Mouse (Mus musculus): ENCODE results near the gene Agmo.

Agmo gene

DNA sequence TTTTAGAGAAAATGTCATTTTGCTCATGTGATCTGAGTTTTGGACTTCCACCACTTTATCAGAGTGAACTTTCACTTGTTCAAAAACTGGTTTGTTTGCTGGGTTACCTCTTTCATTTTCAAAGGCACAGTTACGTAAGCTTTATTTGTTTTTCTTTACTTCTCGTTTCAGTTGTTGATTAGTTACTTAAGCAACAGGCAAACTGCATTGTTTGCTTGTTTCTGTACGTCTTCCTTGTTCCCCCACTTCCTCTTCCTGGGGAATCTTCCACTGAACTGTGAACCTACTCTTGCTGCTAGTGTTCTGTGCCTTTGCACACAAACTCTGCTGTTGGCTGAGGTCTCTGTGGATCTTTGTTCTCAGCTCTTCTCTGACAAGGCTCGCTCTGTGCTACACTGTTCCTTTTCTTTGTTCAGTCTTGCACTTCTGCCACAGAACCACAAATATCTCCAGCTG is at the start of gene Agmo:
Agmo (plus strand) TSS at position 76 of the 456 bp plus-strand sequence.
- DNase-seq (ENCODE audit: low read depth, low spot score): no peak

DNA sequence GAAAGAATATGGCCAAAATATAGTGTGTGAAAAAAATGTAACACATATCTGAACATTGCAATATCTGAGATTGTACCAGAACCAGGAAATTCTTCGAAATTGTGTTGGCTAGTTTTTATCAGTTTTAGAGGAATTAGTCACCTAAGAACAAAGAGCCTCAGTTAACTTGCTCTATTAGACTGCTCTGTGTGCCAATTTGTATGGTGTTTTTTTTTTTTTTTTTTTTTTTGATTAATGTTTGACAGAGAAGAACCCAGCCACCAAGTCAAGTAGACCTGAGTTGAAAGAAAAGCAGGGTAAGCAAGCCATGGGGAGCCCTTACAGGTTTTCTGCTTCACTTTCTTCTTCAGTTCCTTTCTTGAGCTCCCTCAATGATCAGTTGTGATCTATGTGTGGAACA is 10.3 kb upstream of the Agmo start:
- DNase-seq (ENCODE audit: low read depth, low spot score): no peak

DNA sequence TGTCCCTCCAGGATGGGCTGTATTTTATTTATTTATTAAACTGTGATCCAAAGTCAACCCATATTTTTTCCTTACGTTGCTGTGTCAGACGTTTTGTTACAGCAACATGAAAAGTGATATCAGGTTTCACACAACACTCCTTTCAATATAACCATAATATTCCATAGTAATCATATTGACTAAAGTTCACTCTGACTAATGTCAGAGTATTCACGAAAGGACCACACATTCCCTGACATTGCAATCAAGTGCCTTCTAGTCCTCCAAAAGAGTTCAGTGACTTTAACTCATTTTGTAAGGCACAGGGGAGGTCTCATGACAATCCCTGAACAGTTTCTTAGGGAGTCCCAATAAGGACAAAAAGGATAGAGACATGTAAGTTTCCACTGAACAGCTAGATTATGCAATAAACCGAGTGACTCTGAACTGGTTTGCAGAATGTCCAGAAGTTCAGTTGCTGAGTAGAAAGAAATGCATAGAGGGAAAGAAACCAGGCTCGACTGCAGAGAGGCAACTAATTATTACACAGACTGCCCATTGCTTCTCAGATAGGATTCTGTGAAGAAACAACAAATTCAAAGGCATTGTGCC is 371 bp upstream of the Agmo start:
- no peak for DNase-seq (ENCODE audit: low read depth, low spot score)

DNA sequence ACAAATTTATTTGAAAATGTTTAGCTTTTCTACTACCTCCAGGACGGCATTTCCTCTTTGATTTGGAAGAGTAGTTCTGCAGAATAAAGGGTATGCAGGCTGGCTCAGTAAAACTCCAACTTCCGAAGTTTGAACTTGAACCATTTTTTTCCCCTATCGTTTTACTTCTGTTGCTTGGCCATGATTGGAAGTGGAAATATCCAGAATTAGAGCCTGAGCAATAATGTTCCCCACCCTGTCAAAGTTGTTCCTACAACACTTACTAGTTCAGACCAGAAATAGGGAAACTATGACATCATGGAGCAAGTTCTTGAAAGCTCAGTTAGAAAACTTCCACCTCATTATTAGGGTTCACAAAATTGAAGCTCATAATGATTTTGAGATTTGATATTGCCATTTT is 1.0 kb downstream of the Agmo start:
- no peak for DNase-seq (ENCODE audit: low read depth, low spot score)

DNA sequence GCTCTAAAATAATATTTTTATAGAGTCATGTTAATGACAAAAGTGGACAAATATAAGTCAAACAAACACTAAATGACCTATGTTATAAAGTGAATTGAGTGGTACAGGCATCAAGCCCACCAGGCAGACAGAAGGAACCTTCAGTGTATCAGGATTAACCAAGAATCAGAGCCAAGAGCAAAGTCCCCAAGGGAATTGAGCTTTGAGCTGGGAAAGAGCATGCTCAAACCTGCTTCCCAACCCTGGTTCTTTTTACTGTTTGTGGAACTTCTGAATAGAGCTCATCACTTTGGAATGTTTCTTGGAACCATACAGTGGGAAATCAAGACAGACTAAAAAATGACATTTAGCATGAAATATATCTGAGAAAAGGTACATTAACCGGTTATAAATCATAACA is 3.4 kb downstream of the Agmo start:
- DNase-seq (ENCODE audit: low read depth, low spot score): no peak

DNA sequence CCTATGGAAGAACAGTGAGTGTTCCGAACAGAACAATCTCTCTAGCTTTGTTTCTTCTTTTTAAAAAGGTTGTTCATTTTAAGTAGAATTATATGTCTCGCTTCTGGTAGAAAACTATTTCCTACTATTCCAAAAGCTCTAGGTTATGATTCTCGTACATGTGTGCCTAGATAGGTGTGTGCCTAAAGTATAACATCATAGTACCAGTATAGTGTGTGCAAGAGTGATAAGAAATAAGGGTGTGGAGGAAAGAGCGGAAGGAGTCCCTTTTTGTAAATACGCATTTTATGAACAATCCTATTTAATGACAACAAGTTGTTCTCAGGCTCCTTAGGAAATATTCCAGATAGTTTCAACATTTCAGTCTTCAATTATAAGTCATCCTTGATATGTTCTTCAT is 10.2 kb downstream of the Agmo start:
- DNase-seq (ENCODE audit: low read depth, low spot score): no peak

DNA sequence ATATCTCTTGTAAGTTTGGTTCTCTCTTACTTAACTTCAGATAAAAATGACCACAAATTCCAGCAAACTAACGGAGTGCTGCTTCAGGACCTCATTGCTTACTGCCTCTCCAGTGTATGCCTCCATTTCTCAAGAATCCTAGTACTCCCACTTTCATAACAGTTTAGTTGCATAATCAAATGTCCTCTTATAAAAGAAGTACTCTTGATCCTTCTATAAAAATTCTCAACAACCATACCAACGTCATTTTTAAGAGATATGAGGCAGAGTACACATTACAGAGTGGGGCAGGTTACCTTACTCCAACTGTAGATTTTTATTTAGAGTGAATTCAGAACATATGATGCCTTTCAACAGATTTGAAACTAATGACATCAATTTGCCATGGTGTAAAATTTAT is 15.7 kb downstream of the Agmo start:
- DNase-seq (ENCODE audit: low read depth, low spot score): no peak

DNA sequence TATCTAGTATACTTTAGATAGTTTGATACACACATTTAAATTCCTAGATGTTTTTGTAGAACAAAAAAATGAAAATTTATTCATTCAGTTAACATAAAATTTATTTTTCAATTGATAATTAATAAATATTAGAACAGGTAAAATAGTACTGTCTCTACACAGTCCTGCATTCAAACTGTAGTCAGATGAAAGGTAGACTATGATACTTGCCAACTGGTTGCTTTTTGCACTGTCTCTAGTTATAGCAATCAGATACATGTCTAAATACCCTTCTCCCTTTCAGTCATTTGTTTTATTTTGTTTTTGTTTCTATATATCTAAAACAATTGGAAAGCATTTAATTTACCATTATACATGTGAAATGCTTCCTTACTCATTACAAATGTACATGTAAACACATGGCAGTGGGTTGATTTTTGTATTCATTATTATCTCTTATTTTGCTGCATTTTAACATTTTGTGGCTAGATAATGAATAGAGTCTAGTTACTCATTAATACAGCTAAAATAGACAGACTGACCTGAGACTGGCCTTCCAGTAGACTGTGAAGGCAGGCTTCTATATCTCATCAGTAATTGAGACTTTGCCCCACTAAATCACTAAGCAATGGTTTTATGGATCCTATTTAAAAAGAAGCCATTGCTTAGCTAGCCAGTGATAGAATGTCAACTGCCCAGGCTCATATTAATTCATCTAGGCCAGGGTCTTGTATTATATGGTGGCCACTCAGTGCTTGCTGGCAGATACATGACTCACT is 18.5 kb downstream of the Agmo start:
- DNase-seq (ENCODE audit: low read depth, low spot score): no peak

DNA sequence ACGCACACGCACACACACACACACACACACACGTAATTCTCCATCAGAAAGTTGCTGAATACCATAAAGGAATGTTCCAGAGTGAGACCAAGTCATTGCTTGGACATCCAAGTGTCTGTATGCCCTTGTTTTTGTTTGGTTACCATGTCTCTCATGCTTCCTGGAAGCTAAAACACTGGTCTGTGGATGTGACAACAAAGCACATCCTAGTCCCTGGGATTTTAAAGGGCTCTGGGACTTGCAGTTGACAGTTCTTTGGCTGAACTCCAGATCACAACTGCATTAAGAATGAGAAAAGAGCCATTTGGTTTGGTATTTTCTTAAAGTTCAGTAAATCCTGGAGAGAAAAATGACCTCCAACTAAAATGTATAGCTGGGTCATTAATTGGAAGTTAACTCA is 22.2 kb downstream of the Agmo start:
- no peak for DNase-seq (ENCODE audit: low read depth, low spot score)

DNA sequence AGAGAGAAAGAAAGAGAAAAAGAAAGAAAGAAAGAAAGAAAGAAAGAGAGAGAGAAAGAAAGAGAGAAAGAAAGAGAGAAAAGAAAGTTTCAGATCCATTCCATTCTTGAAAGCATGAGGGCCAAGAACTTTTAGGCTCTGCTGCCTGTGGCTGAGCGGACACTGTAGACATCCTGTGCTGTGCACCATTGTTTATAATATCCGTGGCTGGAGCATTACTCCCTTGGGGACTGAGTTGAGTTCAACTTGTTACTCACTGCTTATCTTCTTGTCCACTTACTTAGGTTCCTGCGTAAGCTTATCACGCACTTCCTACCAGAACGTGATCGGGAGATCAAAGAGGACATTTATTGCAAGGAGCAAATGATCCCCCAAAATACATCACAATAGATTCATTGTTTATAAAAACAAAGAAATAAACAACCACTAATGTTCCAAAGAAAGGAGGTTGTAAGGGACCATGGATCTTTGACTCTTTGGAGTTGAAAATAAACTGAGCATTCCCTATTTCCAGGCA is 27.3 kb downstream of the Agmo start:
- DNase-seq (ENCODE audit: low read depth, low spot score): no peak

DNA sequence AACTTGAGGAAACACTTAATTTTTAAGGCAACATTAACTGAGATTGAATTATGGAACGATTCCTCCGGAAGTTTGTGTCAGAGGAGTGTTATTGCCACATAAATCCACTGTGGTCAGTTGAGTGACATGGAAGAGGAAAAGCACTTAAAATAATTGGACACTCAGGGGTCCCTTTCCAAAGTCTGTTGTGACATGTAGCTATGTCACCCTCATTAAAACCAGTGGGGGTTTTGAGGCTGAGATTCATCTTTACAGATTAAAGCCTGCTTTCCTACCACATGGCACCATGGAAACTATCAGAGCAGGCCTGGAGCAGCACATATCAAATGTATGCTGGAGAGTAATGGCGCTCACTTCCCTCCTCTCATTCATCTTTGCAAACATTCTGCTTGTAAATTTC is 31.2 kb downstream of the Agmo start:
- DNase-seq (ENCODE audit: low read depth, low spot score): no peak

DNA sequence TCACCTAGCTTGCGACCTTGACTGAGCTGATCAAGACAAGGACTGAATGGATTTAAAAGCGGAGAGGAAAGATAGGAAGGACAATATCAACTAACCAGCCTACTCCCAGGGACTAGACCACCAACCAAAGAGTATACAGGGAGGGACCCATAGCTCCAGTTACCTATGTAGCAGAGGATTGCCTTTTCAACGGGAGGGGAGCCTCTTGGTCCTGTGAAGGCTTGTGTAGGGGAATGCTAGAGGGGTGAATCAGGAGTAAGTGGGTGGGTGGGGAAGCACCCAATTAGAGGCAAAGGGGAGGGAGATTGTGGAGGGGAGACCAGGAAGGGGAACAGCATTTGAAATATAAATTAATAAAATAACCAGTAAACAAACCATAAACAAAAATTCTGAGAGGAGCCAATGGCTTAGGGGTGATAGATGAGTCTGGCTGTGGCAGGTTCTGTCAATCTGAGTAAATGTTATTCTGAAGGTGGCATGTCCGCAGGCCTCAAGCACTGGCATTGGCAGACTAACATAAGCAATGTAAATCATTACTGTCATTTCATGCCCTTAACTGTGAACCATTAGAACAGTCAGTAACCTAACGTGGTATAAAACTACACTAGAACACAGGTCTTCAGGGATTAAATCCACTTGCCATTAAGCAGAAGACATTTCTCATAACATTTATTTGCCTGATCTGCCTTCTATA is 32.7 kb downstream of the Agmo start:
- DNase-seq (ENCODE audit: low read depth, low spot score): no peak

DNA sequence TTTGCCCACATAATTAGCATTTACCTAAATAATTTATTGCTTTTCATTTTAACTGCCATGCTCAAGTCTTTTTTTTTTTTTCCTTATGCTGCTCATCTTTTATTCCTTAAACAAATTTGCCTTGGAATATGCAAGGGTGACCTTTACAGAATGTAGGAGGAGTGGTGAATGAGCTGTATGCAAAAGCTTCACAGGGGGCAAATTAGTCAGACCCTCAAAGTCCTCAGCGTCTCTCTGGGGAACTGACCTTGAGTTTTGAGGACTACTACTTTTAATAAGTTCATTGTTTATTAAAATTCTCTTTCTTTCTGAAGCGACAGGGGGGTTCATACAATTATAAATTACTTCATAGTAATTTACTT is 33.2 kb downstream of the Agmo start:
- no peak for DNase-seq (ENCODE audit: low read depth, low spot score)

DNA sequence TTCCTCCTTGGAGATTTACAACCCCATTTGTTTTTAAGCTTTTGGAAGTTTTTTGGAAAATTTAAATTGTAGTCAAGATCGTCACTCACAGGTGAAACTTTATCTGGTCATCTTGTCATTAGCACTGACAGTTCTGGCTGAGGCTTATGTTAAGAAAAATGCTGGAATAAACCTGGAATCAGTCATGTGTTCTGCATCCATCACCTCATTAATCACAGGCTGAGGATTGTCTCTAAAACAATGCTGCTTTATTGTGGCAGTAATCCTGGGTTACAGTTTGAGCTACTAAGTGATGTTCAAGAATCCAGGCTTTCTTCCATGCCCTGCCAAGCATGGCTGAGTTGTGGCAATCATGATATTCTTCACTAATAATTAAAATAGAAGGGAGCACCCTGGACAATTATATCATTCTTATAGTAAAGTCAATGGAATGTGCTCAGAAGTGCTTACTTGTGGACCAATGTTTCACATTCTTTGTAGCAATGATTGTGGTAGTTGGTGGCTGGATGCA is 65.6 kb downstream of the Agmo start:
- DNase-seq (ENCODE audit: low read depth, low spot score): no peak

DNA sequence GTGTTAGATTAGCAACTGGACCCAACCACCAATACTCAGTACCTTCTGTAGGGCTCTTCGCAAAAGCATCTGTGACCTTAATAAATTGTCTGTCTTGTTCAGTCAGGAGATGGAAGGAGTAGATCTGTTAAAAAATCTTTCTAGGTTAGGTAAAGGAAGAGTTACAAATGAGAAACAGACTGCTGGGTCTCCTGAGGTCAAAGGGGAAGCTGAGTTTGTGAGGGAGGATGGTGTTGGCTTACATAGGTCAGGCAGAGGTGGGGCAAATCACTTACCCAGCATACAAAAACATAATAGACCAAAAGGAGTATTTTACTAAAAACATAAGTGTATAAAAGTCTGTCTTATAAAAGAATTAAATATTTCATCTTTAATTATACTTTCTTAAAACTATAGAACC is 69.3 kb downstream of the Agmo start:
- DNase-seq (ENCODE audit: low read depth, low spot score): no peak

DNA sequence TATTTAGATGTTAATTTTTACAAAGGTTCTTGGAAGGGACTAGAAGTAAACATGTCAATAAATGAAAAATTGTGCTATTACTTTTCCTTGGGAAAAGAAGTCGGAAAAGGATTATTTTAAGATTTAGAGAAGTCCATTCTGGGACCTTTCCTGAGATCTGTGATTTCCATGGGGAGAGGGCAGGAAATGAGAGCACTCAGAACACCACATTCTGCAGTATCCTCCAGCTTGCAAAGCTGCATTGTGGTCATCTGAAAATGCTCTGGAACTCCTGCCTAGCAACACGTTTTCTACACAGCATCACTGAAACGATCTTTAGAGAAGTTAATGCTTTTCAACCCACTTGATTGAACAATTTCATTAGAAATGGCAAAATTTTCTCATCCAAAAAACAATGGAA is 81.4 kb downstream of the Agmo start:
- no peak for DNase-seq (ENCODE audit: low read depth, low spot score)

DNA sequence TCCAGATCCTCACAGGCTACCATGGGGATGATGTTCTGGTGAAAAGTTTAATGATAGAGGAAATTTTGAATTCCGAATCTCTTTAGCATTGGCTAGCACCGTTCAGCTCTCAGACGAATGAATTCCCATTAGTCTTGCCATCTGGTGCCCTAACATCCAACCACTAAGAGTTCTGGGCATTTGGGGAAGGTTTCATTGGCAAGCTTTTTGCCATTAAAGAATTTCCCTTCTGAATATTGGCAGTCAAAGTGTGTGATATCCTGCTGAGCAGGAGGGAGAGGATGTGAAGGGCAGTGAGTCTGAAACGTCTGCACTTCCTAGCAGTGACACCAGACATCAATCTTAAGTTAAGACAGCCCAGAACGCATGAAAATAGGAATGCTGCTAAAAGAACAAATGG is 93.5 kb downstream of the Agmo start:
- DNase-seq (ENCODE audit: low read depth, low spot score): no peak

DNA sequence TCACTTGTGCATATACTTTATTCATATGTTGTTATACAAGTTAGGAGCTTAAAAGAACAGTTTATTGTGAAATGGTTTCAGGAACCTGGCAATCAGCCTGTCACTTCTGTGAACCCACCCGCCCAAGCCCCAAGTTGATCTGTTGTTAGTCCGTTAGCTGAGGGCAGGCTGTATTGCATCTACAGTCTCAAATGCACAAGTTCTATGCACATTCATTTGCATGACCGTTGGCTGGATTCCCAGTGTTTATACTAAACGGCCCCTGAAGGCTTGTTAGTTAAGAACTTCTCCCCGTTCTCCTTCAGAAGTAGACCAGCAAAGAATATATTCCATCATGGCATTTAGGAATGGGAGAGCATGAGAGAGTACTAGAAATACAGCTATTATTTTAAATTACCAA is 102.8 kb downstream of the Agmo start:
- DNase-seq (ENCODE audit: low read depth, low spot score): no peak

DNA sequence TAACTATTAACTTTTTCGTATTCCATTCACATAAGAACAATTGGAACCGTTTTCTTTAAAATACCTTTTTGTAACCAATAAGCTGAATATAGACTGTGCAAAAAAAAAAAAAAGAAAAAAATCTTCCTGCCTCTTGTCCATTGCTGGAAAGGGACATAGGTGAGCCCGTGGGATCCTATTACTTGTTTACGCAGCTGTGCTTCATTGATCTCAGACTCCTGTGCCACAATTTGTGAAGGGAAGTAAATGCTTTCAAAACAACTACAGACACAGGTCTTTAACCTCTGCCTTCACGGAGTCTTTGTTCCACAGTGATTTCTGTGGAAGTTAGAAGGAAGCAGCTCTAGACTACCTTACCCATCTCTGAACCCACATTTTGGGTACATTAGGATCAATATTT is 104.3 kb downstream of the Agmo start:
- DNase-seq (ENCODE audit: low read depth, low spot score): no peak

DNA sequence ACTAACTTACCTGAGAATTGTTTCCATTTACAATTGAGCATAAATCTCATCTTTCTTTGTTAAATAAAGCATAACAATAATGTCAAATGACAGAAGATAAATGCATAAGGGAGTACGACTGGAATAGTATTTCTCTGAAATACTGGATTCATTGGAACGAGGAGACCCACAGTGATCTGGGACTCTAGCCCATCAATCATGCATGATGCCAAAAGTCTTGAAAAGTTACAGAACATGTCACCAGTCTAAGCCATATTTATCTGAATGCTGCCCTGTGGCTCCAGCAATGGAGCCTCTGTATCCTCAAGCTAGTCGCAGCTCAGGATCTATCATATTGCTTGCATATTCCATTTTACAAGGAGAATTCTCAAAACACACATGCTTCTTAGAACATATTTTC is 150.9 kb downstream of the Agmo start:
- no peak for DNase-seq (ENCODE audit: low read depth, low spot score)

DNA sequence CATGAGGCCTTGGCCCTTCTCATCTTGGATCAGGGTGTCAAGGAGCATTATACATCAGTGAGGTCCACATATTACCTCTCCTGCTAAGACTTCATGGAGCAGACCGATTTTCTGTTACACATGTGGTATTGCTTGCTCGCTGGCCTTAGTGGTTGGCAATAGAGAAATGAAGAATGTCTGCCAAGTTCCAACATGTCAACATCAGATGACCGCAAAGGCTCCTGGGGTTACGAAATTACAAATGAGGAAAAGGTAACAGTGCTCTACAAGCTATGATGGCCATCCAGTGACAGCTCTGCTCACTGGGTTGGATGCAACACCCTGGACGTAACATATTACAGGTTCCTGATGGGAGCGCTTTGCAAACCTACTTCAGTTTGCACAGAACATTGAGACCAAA is 161.1 kb downstream of the Agmo start:
- DNase-seq (ENCODE audit: low read depth, low spot score): no peak

DNA sequence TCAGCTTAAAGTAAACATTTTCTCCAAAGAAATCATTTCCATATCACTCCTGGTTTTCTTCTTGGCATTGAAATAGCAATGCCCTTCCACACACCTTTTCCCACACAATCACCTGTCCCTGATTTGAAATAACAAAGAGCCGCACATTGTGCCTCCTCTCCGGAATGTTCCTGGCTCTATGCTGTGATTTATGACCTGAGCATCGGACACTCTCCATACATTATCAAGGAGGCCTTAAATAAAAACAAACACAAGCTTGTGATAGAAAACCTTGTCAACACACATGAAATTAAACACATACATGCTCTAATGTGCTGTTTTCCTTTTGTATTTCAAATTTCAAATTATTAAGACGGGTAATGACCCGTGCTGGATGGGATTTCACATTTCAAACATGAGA is 184.9 kb downstream of the Agmo start:
- no peak for DNase-seq (ENCODE audit: low read depth, low spot score)

DNA sequence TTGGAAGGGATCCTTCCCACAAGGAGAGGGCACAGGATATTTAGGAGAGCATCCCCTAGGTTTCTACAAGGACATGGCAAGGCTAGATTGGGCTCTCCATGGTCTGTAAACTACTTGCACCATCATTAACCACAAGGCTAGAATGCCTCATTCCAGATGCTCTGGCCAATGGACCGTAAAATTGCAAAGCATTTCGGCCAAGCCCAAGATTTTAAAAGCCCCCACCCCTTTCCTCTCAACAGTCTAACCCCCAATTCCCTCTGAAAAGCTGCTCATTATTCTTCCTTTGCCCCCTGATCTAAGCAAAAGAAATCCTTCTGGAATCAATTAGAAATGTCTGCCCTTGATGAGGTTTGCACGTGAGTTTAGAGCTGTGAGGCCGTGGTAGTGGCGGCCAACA is 185.3 kb downstream of the Agmo start:
- DNase-seq (ENCODE audit: low read depth, low spot score): no peak
